Mouse (Mus musculus) spleen, postnatal 14 days (tissue): Measurements from ENCODE around the gene Kansl3.

ENCODE experiments used
- DNase-seq, 2 experiments: peaks; one replicate each; pipeline ENCODE4 v3.0.0; 2021 to 2022; ENCODE audit warnings: low spot score in 2 of 2

Kansl3 gene

DNA sequence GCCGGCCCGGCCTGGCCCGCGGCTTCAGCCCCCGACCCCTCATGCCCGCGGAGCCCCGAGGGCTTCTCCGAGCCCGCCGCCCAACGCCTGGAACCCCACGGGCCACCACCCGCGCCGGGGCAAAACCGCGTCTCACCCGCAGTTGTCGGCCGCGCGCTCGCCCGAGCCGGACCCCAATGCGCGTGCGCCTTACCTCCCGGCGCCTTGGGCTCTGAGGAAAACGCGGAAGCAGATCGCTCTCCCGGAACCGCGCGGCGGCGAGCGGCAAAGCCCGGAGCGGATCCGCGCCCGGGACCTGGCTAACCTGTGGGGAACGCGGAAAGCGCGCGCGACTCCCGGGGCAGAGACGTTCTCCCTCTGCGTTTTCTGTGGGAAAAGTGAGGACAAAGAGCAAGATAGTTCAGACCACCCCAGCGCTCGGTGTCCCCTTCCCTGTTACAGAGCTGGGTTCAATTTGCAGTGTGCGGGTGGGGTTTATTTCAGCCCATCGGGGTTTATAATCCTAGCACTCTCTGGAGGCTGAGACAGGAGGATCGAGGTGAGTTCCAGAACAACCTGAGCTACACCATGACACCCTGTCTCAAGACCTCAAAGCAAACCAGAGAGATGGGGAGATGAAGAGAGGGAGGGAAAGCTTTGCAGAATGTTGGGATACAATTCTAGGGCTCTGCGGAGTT, at the start of gene Kansl3:
Kansl3 (minus strand) TSS at position 213 of the 677 bp plus-strand sequence.
- DNase-seq: peak; percentile 78 to 87

DNA sequence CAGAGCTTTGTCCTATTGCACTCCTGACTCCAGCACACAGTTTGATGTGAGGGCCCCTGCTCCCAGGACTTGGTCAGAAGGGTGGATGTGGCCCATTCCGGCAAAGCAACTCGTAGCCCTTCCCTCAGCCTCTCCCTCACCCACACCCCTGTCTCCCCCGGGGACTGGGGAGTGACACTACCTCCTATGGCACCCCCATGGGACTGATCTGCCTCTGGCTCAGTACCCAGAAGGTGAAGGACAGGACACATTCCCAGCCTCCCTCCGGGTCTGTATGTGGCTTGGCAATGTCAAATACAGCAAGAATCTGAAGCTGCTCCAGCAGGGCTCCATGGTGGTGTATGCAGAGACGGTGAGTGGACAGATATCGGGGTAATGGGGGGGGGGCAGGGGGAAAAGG, 35.5 kb upstream of the Kansl3 start:
- DNase-seq: no peak

DNA sequence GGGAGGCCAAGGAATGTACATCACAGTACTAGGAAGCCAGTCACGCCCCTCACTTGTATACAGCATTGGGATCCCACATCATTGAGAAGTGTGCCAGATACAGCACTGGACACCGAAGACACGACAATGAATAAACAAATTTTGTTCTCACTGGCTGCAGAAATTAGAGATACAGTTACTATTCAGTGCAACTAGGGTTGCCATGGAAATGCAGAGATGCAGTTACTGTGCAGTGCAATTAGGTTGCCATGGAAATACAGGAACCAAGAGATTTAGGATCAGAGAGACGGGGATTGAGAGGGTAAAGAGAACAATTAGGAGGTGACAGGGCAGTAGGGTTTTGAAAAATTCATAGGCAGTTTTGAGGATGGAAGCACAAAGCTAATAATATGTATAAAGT, 32.5 kb upstream of the Kansl3 start:
- DNase-seq: no peak

DNA sequence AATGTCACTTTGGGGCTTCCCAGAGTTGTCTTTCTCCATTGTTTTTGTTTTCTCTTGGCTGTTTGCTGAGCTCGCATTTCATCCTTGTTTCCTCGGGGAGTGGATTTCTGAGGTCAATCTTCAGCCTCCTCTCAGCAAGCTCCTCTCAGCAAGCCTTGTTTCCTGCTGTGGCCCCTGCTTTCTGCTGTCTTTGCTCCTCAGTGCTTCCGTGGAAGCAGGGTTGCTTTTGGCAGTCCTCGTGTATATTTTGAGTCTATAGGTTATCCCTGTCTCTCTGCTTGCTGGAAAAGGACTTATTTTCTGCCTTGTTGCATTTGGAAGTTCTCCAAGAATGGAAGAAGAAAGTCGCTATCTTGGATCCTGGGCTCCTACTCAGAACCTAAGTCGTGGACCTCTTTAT, 28.1 kb upstream of the Kansl3 start:
- no peak for DNase-seq

DNA sequence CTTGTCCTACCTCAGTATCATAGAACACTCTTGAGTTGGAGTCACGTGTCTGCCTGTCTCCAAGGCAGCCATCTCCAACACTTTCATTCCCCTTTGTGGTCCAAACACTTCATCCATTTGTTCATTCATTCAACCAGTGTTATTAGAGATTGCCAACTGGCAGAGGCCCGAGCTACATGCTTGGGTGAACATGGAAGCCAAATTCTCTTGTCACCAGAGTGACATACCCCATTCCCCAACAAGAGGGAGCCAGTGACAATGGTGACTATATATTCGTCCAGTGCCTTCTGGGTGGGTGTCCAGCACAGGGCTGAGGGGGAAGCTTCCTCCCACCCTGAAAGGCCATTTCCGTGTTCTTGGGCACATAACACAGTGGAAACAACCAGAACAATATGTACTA, 10.6 kb upstream of the Kansl3 start:
- DNase-seq: no peak

DNA sequence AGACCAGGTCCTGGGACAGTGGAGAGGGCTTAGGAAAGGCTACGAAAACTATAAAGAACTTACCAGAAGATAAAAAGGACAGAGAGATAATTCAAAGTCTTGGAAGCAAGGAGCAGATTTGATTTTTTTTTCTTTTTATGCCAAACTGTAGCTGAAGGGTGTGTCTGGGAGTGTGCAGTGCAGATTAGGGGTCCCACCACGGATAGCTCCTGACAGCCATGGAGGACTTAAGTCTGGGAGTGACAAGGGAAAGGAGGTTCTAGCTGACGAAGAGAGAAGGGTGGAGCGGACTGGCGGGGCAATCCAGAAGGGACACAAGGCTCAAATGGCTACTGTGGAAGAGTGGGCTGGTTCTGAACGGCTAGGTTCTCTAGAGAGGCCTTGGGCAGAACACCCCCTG, 9.9 kb upstream of the Kansl3 start:
- DNase-seq: no peak

DNA sequence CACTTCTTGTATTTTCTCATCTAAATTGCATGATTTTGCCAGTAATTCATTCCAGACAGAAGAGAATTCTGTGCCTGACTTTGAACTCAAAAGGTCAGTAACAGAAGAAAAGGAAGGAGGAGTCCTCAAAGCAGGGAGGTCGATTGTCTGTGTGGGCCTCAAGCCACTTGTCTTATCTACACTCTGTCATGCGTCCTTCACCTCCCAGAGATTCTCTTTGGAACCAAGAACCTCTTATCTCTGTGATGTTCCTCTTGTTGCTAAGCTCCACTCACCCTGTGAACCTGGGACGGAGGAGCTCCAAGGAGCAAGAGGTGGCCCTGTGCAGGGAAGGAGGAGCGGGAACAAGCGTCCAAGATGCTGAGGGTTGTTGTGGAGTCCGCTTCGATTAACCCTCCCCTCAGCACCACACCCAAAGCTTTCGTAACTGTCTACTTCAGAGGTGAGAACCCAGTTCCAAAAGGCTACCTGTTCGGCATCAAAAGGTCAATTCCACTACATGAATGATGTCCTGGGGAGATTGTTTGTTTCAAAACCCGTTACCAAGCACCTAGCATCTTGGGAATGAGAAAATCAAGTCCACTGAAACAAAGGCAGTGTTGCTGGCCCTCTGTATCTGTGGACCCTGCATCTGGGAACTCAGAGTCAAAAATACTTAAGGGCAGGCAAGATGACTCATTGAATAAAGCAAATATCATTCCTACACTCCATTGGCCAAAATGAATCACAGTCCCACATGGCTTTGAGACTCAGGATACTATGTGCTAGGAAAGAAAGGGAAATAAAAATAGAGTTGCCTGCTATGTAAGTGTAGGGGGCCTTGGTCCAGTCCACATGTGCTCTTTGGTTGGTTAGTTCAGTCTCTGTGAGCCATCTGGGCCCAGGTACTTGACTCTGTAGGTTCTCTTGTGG, 3.2 kb upstream of the Kansl3 start, which contains the start of gene Fer1l5:
Fer1l5 (plus strand) TSS at position 358 of the 912 bp plus-strand sequence.
- no peak for DNase-seq

- DNase-seq: no peak
Observed at GRCm38 (mm10) chr1:36370918-36371317, 1.9 kb upstream of the Kansl3 start.

DNA sequence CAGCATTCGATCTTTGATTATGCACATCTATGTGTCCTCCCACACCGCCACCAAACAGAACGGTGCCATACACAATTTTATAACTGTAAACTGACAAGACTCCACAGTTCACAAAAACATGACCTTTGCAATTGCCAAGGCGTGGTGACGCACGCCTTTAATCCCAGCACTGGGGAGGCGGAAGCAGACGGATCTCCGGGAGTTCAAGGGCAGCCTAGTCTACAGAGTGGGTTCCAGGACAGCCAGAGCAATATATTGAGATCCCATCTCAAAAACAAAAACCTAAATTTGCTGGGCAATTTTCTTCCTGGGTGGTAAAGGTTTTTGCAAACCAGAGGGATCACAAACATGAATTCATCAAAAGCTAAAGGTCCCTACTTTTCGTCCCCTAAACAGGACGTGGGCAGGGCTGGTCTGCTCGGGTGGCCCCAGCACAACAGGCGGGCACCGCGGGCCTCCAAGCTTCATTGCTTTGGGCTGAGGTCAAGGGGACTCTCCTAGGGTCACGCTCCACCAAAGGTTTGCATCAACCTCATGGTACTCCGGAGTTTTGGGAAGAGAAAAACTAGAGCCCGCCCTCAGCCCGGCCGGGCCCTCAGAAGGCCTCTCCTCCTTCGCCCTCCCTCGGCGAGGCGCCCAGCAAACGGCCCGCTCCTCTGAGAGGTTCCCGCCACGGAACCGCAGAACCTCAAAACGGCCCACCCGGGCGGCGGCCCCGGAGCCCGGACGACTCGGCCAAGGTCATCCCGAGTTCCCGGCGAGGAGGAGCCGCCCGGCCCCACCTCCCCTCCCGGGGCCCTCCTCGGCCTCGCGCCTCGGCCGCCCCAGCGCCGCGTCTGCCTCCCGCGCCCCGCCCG, 641 bp downstream of the Kansl3 start:
- peak in 1 of 2 experiments; percentile 8 for DNase-seq

GRCm38 (mm10) chr1:36367698-36368097, 1.3 kb downstream of the Kansl3 start:
- no peak for DNase-seq

GRCm38 (mm10) chr1:36356955-36357695, 11.9 kb downstream of the Kansl3 start:
- DNase-seq: no peak

- no peak for DNase-seq
Observed at GRCm38 (mm10) chr1:36352351-36352750, 16.6 kb downstream of the Kansl3 start.

DNA sequence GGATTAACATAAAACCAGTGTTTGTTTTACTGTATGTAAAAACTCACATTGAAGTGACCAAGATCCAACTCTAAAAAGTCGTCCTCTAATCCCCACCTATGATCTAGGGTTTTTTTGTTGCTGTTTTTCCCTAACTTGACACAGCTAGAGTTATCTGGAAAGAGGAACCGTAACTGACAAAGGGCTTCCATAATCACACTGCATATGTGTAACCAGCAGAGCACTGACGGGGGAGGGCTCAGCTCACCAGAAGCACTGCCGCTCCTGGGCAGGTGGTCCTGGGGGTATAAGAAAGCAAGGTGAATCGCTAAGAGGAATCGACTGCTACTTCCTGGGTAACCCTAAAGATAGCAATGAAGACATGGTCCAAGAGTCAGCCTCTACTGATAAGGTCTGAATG, 26.4 kb downstream of the Kansl3 start:
- DNase-seq: no peak

- no peak for DNase-seq
Observed at GRCm38 (mm10) chr1:36332955-36333887, 35.8 kb downstream of the Kansl3 start.

- DNase-seq: no peak
Observed at GRCm38 (mm10) chr1:36331743-36332142, 37.2 kb downstream of the Kansl3 start.

- no peak for DNase-seq
Observed at GRCm38 (mm10) chr1:36326815-36327214, 42.2 kb downstream of the Kansl3 start.

DNA sequence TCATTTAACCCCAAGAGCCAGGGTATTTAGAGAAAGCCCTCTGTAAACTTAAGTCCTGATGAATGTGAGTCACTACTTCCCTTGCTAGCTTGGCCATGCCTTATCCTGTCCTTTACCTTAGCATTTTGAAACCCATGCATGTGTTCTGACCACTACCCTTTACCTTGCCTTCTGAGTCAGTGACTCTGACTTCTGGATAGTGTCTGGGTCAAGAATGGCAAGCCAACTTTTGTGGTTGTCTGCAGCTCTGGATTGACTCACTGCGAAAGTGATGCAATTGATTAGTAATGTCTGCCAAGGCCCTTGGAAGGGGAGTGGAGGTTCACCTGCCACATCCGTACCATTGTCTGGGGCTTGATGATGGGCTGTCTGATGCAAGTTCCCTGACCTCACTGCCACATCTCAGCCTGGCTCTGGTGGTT, 43.1 kb downstream of the Kansl3 start:
- DNase-seq: no peak

- DNase-seq: no peak
Observed at GRCm38 (mm10) chr1:36323746-36324448, 45.1 kb downstream of the Kansl3 start.

DNA sequence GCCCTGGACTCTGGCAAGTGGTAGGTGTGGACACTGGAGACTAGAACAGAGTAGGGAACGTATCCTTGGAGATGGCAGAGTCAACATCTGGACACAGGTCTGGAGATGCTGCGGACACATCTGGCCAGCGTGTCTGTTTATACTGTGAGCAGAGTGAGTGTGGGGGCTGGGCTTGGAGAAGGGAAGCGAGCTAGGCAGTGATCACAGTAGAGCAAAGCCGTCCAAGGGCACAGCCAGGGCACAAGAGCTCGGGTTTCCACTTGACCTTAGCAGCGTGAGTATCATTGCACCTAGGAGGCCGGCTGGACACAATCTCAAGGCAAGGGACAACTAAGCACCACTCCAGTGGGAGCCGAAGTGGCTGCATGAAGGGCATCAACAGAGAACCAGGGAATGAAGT, 45.9 kb downstream of the Kansl3 start:
- DNase-seq: no peak
